Mouse (Mus musculus): ENCODE measurements around the gene Nos1ap. TPM values are rescaled to one million over a fixed set of nuclear protein-coding genes. Genes with fewer than 3 reads are reported as not detected.
A peak's percentile ranks its signal among the peaks of the same experiment; 100 is the strongest.

The Nos1ap gene
- polyA plus RNA-seq, 1 experiment from 2014 or later = 14.2 TPM

DNA sequence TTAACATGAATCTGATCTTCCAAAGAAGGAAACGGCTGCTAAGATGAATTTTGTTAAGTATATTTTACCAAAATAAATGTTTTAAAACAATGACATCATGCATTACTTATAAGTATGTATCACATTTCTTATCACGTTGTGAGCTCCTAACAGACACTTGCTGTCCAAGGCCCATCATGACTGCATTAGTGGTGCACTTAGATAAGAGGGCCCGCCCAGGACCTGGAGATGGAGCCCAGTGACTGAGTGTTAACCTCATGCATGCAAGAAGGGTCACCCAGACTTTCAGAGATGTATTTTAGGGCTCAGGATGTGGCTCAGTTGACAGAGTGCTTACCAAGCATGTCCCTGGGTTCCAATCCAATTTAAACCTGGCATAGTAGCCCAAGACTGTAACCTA lies 20.6 kb upstream of the Nos1ap start:
- DNase-seq (ENCODE audit: low spot score) = no peak
- no peaks in the 10 kb centered on the region for H3K4me1 ChIP-seq (replicated peaks)
- no peak overlapping the region for H3K27ac ChIP-seq
- H3K27me3 ChIP-seq (ENCODE audit: insufficient read depth, poor library complexity, severe bottlenecking) = no peaks in the 10 kb centered on the region
- no peaks in the 10 kb centered on the region for H3K36me3 ChIP-seq
- WGBS = 87% methylated on average over 3 of the region's 3 CpGs
- no peak overlapping the region for H3K4me3 ChIP-seq
- no peaks in the 10 kb centered on the region for H3K9me3 ChIP-seq

DNA sequence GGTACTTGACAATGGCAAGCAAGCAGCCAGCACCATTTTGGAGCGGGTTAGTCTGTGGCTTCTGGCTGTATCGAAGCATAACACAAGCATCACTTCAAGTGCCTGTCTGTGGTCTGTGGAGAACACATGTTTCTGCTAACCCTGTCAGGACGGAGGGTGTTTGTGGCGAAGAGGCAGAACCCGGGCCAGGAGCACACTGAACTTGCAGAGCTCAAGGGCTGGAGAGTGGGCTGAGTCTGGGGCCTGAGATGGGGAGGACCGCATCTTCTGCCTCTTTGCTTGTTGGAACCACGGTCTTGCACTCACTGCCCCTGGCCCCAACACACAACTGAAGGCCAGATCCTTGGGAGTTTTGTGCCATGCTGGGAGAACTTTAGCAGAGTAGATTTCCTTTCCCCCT lies 20.2 kb upstream of the Nos1ap start:
- H3K27me3 ChIP-seq (ENCODE audit: insufficient read depth, poor library complexity, severe bottlenecking) = no peaks in the 10 kb centered on the region
- no peak overlapping the region for H3K4me3 ChIP-seq
- no peaks in the 10 kb centered on the region for H3K9me3 ChIP-seq
- WGBS = 87% methylated on average over 7 of the region's 7 CpGs
- H3K36me3 ChIP-seq = no peaks in the 10 kb centered on the region
- 0 out of 2 replicates have a peak overlapping the region, but pooled peaks have one; percentile 2 for H3K27ac ChIP-seq
- DNase-seq (ENCODE audit: low spot score) = no peak
- no peaks in the 10 kb centered on the region for H3K4me1 ChIP-seq (replicated peaks)

DNA sequence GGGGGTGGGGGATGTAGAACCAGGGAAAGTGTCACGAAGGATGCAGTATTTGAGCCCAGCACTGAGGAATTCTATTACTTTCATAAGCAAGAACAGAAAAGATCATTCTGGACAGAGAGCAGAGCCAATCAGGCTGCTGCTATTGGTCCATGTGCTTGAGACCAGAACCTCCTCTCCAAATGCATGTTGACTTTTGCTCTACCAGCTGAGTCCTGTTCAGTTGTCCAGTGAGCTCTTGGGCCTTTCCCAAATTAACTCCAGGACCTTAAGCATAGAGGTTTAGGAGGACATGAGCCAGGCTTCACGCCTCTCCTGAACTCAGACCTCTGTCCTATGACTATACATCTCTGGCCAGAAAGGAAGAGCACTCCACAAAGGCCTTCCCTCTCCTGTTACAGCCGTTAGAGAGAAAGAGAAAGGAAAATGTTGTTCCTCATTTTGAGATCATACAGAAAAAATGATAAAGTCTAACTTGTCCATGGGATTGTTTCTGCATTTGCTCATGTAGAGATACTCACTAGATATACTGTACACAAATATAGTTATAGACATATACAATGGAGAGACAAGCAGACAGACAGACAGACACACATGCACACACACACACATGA lies 18.9 kb upstream of the Nos1ap start:
- 92% methylated on average over 3 of the region's 3 CpGs for WGBS
- H3K9me3 ChIP-seq = no peaks in the 10 kb centered on the region
- H3K4me1 ChIP-seq (replicated peaks) = no peaks in the 10 kb centered on the region
- no peak overlapping the region for H3K27ac ChIP-seq
- H3K27me3 ChIP-seq (ENCODE audit: insufficient read depth, poor library complexity, severe bottlenecking) = no peaks in the 10 kb centered on the region
- no peak for DNase-seq (ENCODE audit: low spot score)
- H3K4me3 ChIP-seq = no peak overlapping the region
- no peaks in the 10 kb centered on the region for H3K36me3 ChIP-seq

DNA sequence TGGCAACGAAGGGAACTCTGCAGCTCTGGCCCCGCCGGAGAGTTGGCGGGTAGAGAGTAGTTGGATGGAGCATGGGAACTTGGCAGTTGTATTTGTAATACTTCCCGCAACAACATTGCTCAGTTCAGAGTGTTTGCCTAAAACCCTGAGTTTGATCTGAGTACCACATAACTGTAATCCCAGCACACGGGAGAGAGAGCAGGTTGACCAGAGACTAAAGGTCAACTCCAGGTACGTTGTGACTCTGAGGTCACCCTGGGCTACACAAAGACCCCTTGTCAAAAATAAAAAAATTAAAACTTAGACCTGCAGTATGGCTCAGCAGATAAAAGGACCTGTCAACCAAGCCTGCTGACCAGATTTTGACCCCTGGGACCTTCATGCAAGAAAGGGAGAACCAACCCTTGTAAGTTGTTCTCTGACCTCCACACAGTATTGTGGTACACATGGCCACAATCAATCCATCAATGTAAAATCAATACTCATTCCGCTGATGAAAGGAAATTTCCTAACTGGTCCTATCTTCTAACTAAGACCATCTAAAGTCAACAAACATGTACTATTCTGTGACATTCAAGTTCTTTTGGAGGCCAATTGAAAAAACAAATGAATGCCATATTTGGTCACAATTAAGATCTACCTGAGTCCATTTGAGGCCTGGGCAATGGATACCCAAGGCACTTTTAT lies 17.7 kb upstream of the Nos1ap start:
- H3K4me1 ChIP-seq (replicated peaks) = no peaks in the 10 kb centered on the region
- no peak overlapping the region for H3K27ac ChIP-seq
- WGBS = 86% methylated on average over 8 of the region's 8 CpGs
- H3K9me3 ChIP-seq = no peaks in the 10 kb centered on the region
- H3K36me3 ChIP-seq = no peaks in the 10 kb centered on the region
- no peak overlapping the region for H3K4me3 ChIP-seq
- DNase-seq (ENCODE audit: low spot score) = no peak
- H3K27me3 ChIP-seq (ENCODE audit: insufficient read depth, poor library complexity, severe bottlenecking) = no peaks in the 10 kb centered on the region

DNA sequence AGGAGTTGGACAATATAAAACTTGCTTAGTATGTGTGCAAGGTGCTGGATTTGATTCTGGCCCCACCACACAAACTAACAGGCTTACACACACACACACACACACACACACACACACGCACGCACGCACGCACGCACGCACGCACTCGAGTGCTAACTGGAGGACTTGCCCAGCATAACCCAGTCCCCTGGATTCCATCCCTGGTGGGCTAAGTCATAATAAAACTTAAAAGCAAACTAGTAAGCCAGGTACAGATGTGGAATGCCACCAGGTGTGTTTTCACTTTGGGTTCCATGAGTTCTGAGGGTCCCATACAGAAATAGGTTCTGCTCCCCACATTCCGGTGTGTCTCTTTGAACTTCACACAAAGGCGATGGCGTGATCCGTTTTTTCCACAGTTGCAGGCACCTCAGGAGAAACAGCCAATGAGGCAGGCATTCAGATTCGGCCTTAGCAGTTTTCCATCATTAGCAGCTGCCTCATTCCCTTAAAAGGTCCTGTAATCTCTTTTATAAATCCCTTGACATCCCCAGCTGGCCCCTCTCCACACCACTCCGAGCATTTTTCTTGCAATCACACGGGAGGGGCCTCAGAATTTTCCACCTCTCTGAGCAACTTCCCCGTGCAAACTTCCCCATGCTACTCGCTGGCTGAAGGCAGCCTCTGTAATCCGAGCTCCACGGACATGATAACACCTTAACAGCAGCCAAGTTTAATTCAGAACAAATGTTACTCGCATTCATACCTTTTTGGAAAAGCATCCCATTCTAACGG lies 15.8 kb upstream of the Nos1ap start:
- DNase-seq (ENCODE audit: low spot score) = no peak
- H3K36me3 ChIP-seq = no peaks in the 10 kb centered on the region
- no peak overlapping the region for H3K4me3 ChIP-seq
- WGBS = 77% methylated on average over 21 of the region's 21 CpGs
- H3K27me3 ChIP-seq (ENCODE audit: insufficient read depth, poor library complexity, severe bottlenecking) = no peaks in the 10 kb centered on the region
- H3K9me3 ChIP-seq = no peaks in the 10 kb centered on the region
- H3K27ac ChIP-seq = no peak overlapping the region
- no peaks in the 10 kb centered on the region for H3K4me1 ChIP-seq (replicated peaks)

DNA sequence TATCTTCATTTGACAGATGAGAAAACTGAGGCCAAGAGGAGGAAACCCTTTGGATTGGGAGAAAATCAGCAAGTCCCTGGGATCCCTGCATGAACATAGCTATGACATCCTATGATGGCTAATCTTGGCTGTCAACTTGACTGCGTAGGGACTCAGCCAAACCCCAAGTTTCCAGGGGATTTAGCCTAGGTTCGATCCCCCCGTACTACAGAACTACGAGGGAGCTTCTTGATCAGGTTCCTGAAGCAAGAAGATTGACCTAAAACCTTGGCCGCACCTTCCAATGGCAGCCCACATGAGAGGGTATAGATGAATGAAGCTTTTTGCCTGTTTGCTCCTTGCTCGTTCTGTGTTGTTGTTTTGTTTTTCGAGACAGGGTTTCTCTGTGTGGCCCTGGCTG lies 4.9 kb upstream of the Nos1ap start:
- peaks cover 3% of the 10 kb centered on the region; the same call in 1 of the 2 replicates for H3K4me1 ChIP-seq (replicated peaks)
- H3K27ac ChIP-seq = no peak overlapping the region
- H3K36me3 ChIP-seq = peaks cover 4% of the 10 kb centered on the region; the same call in 1 of the 2 replicates
- H3K27me3 ChIP-seq (ENCODE audit: insufficient read depth, poor library complexity, severe bottlenecking) = peaks cover 12% of the 10 kb centered on the region
- peaks cover 6% of the 10 kb centered on the region; the same call in 1 of the 2 replicates for H3K9me3 ChIP-seq
- 96% methylated on average over 7 of the region's 7 CpGs for WGBS
- H3K4me3 ChIP-seq = no peak overlapping the region
- DNase-seq (ENCODE audit: low spot score) = no peak

DNA sequence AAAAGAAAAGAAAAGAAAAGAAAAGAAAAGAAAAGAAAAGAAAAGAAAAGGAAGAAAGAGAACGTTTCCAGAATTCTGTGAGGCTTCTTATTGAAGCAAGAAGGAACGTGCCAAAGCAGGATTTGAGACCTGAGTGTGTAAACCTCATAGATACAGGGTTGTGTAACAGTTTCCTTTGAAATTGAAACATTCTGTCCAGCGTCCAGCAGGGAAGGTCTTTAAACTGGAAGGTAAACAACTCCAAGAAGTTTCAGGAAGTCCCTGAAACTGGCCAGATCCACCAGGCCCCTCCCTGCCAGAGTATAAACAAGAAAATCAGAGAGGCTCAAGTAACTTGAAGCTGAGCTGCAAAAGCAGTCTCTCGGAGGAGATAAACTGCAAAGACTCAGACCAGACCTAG lies 870 bp upstream of the Nos1ap start:
- Histone ChIP-seq H3K27ac (no peak overlapping the region), H3K4me1 (replicated peaks) (peaks cover 21% of the 10 kb centered on the region), H3K4me3 (no peak overlapping the region), H3K9me3 (0 out of 2 replicates have a peak, but pooled peaks cover under 1% of the 10 kb centered on the region), H3K27me3 (ENCODE audit: insufficient read depth, poor library complexity, severe bottlenecking) (peaks cover 19% of the 10 kb centered on the region), H3K36me3 (peaks cover 9% of the 10 kb centered on the region; the same call in 1 of the 2 replicates)
- WGBS = 47% methylated on average over 4 of the region's 4 CpGs
- DNase-seq (ENCODE audit: low spot score) = no peak

DNA sequence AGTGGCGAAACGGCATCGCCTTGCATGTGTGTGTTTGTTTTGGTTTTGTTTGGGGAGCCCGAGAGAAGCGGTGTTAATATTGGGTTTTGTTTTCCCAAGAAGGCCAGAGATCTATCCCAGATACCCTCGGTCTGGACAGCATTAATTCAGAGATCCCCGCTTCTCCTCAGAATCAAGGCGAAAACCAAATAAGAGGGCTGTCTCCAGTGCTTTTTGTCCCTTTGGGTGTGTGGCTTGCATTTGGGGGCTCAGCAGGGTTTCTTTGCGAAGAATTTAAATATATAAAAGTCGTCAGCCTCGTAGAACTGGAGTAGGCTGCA lies 340 bp upstream of the Nos1ap start:
- Histone ChIP-seq H3K27ac (peak overlapping the region; percentile 90), H3K4me3 (peak overlapping the region; percentile 81), H3K4me1 (replicated peaks) (peaks cover 21% of the 10 kb centered on the region), H3K36me3 (peaks cover 14% of the 10 kb centered on the region), H3K9me3 (0 out of 2 replicates have a peak, but pooled peaks cover 3% of the 10 kb centered on the region), H3K27me3 (ENCODE audit: insufficient read depth, poor library complexity, severe bottlenecking) (peaks cover 19% of the 10 kb centered on the region)
- 2% methylated on average over 11 of the region's 11 CpGs for WGBS
- no peak for DNase-seq (ENCODE audit: low spot score)

DNA sequence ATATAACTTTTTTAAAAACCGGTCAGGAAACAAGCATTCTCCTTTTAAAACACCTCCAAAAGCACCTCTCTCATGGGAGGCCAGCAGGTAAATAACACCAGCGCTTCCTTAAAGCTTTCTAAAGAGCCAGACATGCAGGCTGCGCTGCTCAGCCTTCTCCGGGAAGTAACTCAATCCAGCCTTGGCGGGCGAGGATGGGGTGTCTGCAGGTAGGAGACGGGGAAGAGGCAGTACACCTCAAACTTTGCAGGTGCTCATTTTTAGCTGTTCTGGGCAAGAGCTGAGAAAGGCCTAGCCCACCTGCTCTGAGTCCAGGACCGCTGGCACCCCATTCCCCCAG lies 812 bp downstream of the Nos1ap start:
- H3K27ac ChIP-seq = peak overlapping the region; percentile 90
- 4% methylated on average over 8 of the region's 8 CpGs for WGBS
- peaks cover 18% of the 10 kb centered on the region for H3K36me3 ChIP-seq
- H3K4me3 ChIP-seq = peak overlapping the region; percentile 81
- peaks cover 19% of the 10 kb centered on the region for H3K27me3 ChIP-seq (ENCODE audit: insufficient read depth, poor library complexity, severe bottlenecking)
- 0 out of 2 replicates have a peak, but pooled peaks cover 3% of the 10 kb centered on the region for H3K9me3 ChIP-seq
- no peak for DNase-seq (ENCODE audit: low spot score)
- H3K4me1 ChIP-seq (replicated peaks) = peaks cover 21% of the 10 kb centered on the region

DNA sequence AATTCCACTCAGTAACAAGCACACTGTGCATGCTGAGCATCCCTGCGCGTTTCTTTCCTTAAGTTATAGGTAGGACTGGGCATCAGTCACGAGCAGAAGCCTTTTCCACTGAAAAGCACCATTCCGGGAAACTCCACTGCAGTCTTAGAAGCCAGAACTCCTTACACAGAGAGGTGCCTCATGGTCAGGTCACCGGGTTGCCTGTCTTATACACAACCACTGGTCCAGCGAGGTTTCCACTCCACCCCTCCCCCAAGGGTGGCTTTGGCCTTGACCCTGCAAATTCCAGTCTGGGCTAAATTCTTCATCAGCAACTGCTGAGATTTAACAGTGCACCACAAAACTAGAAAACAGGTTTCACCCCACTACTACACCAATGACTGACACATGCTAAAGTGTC lies 1.3 kb downstream of the Nos1ap start:
- H3K27ac ChIP-seq = no peak overlapping the region
- 0 out of 2 replicates have a peak, but pooled peaks cover 3% of the 10 kb centered on the region for H3K9me3 ChIP-seq
- peaks cover 20% of the 10 kb centered on the region for H3K4me1 ChIP-seq (replicated peaks)
- WGBS = 33% methylated on average over 6 of the region's 6 CpGs
- peak; percentile 51 for DNase-seq (ENCODE audit: low spot score)
- H3K36me3 ChIP-seq = peaks cover 18% of the 10 kb centered on the region
- H3K4me3 ChIP-seq = peak overlapping the region; percentile 81
- H3K27me3 ChIP-seq (ENCODE audit: insufficient read depth, poor library complexity, severe bottlenecking) = peaks cover 19% of the 10 kb centered on the region

DNA sequence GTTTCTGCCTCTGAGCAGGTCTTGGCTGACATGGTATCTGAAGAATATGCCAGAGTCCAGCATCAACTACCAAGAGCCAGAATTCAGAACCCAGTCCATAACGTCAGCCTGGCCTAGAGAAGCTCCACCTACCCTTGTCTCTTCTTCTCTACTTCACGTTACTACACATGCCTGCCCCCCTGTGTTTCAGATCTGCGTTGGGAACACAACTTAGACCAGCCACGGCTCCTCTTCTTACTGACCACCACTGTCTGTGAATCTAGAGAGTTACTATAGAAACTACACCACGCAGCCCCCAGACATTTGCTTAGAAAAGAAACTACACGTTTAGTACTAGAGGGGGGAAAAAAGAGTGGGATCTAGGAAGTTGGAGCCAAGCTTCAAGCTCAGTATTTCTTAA lies 2.9 kb downstream of the Nos1ap start:
- H3K27me3 ChIP-seq (ENCODE audit: insufficient read depth, poor library complexity, severe bottlenecking) = peaks cover 17% of the 10 kb centered on the region
- H3K27ac ChIP-seq = no peak overlapping the region
- H3K36me3 ChIP-seq = peaks cover 18% of the 10 kb centered on the region
- no peak overlapping the region for H3K4me3 ChIP-seq
- H3K9me3 ChIP-seq = 0 out of 2 replicates have a peak, but pooled peaks cover 3% of the 10 kb centered on the region
- DNase-seq (ENCODE audit: low spot score) = no peak
- WGBS = 85% methylated on average over 6 of the region's 6 CpGs
- H3K4me1 ChIP-seq (replicated peaks) = peaks cover 20% of the 10 kb centered on the region

DNA sequence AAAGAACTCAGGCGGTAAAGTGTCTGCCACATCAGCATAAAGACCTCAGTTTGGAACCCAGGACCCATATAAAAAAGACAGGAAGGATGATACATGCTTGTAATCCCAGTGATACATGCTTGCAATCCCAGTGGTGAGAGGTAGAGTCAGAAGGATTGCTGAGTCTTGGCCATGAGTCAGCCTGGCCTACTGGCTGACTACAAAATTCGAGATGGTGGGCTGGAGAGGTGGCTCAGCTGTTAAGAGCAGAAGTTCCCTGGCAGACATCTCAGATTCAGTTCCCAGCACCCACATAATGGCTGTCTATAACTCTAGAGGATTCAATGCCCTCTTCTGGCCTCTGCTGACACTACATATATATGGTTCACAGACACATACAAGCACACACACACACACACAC lies 5.7 kb downstream of the Nos1ap start:
- 92% methylated on average over 2 of the region's 2 CpGs for WGBS
- DNase-seq (ENCODE audit: low spot score) = no peak
- H3K27me3 ChIP-seq (ENCODE audit: insufficient read depth, poor library complexity, severe bottlenecking) = peaks cover 14% of the 10 kb centered on the region

DNA sequence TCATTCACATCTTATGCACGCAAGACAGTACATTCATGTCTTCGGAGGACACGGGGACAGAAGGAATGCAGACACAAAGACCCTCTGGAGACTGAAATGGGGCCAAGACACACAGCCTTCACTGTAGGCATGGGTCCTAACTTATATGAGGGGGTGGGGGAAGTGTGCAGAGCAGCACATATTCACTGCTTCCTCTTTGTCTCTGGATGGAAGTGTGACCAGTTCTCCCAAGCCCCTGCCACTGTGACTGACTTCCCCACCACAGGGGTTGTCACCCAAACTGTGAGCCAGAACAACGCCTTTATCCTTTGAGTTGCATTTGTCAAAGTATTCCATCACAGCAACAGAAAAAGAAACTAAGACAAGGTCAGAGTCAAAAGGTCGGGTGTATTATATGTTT lies 7.3 kb downstream of the Nos1ap start:
- no peak for DNase-seq (ENCODE audit: low spot score)
- Histone ChIP-seq H3K27ac (no peak overlapping the region), H3K27me3 (ENCODE audit: insufficient read depth, poor library complexity, severe bottlenecking) (peaks cover 7% of the 10 kb centered on the region; the same call in 1 of the 2 replicates), H3K9me3 (0 out of 2 replicates have a peak, but pooled peaks cover 3% of the 10 kb centered on the region), H3K4me3 (no peak overlapping the region), H3K36me3 (peaks cover 23% of the 10 kb centered on the region), H3K4me1 (replicated peaks) (peaks cover 12% of the 10 kb centered on the region)
- 74% methylated on average over 5 of the region's 5 CpGs for WGBS

More for the DNA sequence above, 5.7 kb downstream of the Nos1ap start:
- Histone ChIP-seq H3K4me3 (no peak overlapping the region), H3K27ac (no peak overlapping the region), H3K36me3 (peaks cover 23% of the 10 kb centered on the region), H3K9me3 (0 out of 2 replicates have a peak, but pooled peaks cover 3% of the 10 kb centered on the region), H3K4me1 (replicated peaks) (peaks cover 19% of the 10 kb centered on the region)

All from hindbrain, embryonic 10.5 days (tissue).